24 mouse cellular contexts compared by ENCODE assay signal in the genomic region with DNA sequence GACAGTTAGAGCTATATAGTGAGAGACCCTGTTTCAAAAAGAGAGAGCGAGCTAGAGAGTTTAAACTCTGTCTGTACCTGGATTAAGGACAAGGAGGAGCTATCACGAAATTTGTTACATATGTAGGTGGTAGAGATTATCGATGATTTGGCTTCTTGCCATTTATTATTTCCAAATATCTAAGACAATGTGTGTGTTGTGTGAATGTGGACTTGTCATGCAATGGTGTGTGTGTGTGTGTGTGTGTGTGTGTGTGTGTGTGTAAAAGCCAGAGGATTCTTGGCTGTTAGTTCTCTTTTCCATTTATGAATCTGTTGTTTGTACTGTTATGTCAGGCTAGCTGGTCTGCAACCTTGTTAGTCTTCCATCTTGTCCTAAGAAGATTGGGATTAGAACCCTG. TPM values are rescaled to one million over a fixed set of nuclear protein-coding genes. Genes with fewer than 3 reads are reported as not detected.
DNase-seq lines count a peak whose midpoint lies in the region; ATAC-seq and TF ChIP-seq lines count a peak whose summit lies in the region.
"Had no signal": no experiment of that assay in that cellular context is flagged by ENCODE, and none has a peak within 500 bp of the region (broad histone marks: within the 10 kb centered on the region; RNA-seq: fewer than 3 reads in every experiment).

No protein-coding gene starts in this region.

- peaks cover 98% of the 10 kb centered on the region for H3K4me1 ChIP-seq in E14TG2a.4 (replicated peaks; ENCODE audit: low read depth, low read length)
- H3K4me1 ChIP-seq in ES-Bruce4 (ENCODE audit: control insufficient read depth, insufficient read depth, low read length), result peaks cover 4% of the 10 kb centered on the region
- H3K4me1 ChIP-seq in forebrain, embryonic 14.5 days (ENCODE audit: control insufficient read depth, insufficient read depth, low read length), result no peaks in the 10 kb centered on the region

- DNase-seq in heart, adult 11 months, result peak; percentile 58
- DNase-seq in heart, postnatal 25 days (ENCODE audit: low spot score), result no peak
- DNase-seq in fat pad, adult 2 months (ENCODE audit: extremely low read depth, low read depth, low spot score), result peak; percentile 65
- DNase-seq in thymus, postnatal 14 days, result no peak
- no peak for DNase-seq in layer of hippocampus, adult 18-20 months (ENCODE audit: low spot score in 2 of 2)
- no peak for DNase-seq in forebrain, embryonic 14.5 days (ENCODE audit: low spot score)
- DNase-seq: adrenal gland, adult 2 months; adrenal gland, adult 8-10 months; adrenal gland, postnatal 10 days; adrenal gland, postnatal 14 days; adrenal gland, postnatal 25 days; adrenal gland, postnatal 36 days; B cell, adult 2 months; cerebellum, adult 11 months; cerebellum, adult 11-12 months; cerebellum, adult 18-20 months; cerebellum, adult 2 months had no signal

- no peak overlapping the region for H3K9ac ChIP-seq in ES-Bruce4 (ENCODE audit: low read depth, poor library complexity, severe bottlenecking)
- H3K9ac ChIP-seq in forebrain, embryonic 14.5 days (ENCODE audit: low read length), result no peak overlapping the region

- intact Hi-C loops in heart, postnatal 25 days (cut with DNase I), result no loop called here

- H3K27me3 ChIP-seq in E14TG2a.4 (ENCODE audit: insufficient read depth, low read length), result no peaks in the 10 kb centered on the region
- no peaks in the 10 kb centered on the region for H3K27me3 ChIP-seq in ES-Bruce4 (ENCODE audit: control insufficient read depth, insufficient read depth, low read length, poor library complexity, severe bottlenecking)
- no peaks in the 10 kb centered on the region for H3K27me3 ChIP-seq in forebrain, embryonic 14.5 days (replicated peaks; ENCODE audit: control insufficient read depth, insufficient read depth, low read length)
- H3K27me3 ChIP-seq: CH12.LX, Patski had no signal

- no peak for TF ChIP-seq CTCF in E14TG2a.4 (conservative IDR thresholded peaks at IDR 0.05; ENCODE audit: low read length)
- no peak for TF ChIP-seq CTCF in ES-Bruce4 (IDR thresholded peaks at IDR 0.05; ENCODE audit: low read depth, low read length)

- H3K4me3 ChIP-seq in E14TG2a.4 (replicated peaks; ENCODE audit: low read length) (peak overlapping the region; percentile 37; the same call in 1 of the 2 replicates), ES-Bruce4 (ENCODE audit: low read depth, low read length) (no peak overlapping the region)
- no peak overlapping the region for H3K4me3 ChIP-seq in forebrain, embryonic 14.5 days (ENCODE audit: low read depth, low read length)

- H3K4me2 ChIP-seq in forebrain, embryonic 14.5 days (ENCODE audit: low read length), result no peak overlapping the region

- H3K27ac ChIP-seq in ES-Bruce4 (ENCODE audit: insufficient read depth, low read length), result peak overlapping the region; percentile 28; the same call in 1 of the 2 replicates
- H3K27ac ChIP-seq in forebrain, embryonic 14.5 days (ENCODE audit: low read depth, low read length), result no peak overlapping the region

- H3K9me3 ChIP-seq in E14TG2a.4 (ENCODE audit: low read length) (no peaks in the 10 kb centered on the region), ES-Bruce4 (replicated peaks; ENCODE audit: control insufficient read depth, insufficient read depth, low read length, poor library complexity, severe bottlenecking) (no peaks in the 10 kb centered on the region)
- H3K9me3 ChIP-seq in forebrain, embryonic 14.5 days (replicated peaks; ENCODE audit: control insufficient read depth, low read length), result no peaks in the 10 kb centered on the region
- H3K9me3 ChIP-seq: G1E had no signal

- no peak for TF ChIP-seq POLR2A in ES-Bruce4 (IDR thresholded peaks at IDR 0.05; ENCODE audit: insufficient read depth, low read length)

- no peak for ATAC-seq in forebrain, embryonic 14.5 days
- ATAC-seq: activated CD4-positive, CD25-positive, alpha-beta regulatory T cell, adult 4 months; CD4-positive, CD25-positive, alpha-beta regulatory T cell, adult 4 months; Patski had no signal

- 98% methylated on average over 3 of the region's 3 CpGs for WGBS in forebrain, embryonic 14.5 days

- no peak for TF ChIP-seq EP300 in ES-Bruce4 (IDR thresholded peaks at IDR 0.05; ENCODE audit: insufficient read depth, low read depth, low read length)

- H3K36me3 ChIP-seq in E14TG2a.4 (ENCODE audit: insufficient read depth, low read length), result peaks cover 97% of the 10 kb centered on the region
- H3K36me3 ChIP-seq in ES-Bruce4 (ENCODE audit: control insufficient read depth, insufficient read depth, low read length, poor library complexity, severe bottlenecking), result peaks cover 75% of the 10 kb centered on the region
- H3K36me3 ChIP-seq in forebrain, embryonic 14.5 days (ENCODE audit: control insufficient read depth, insufficient read depth, low read length), result peaks cover 64% of the 10 kb centered on the region

RNA-seq across cellular contexts. Expression of gene Pum1, which starts 15.0 kb away (rescaled TPM):
- total RNA-seq in heart, postnatal 25 days (2021), result 10 to 100 TPM; 56.6 to 62.0 TPM
- 111 and 125 TPM in 2 replicates for polyA plus RNA-seq in ES-Bruce4 (2011; ENCODE audit: insufficient read depth, insufficient read length, low read depth, missing spikeins)
- total RNA-seq in layer of hippocampus, adult 18-20 months (2021), result 100 to 1,000 TPM; 114 to 124 TPM
- 91.6 and 116 TPM in 2 replicates for polyA plus RNA-seq in forebrain, embryonic 14.5 days (2014; fragmentation: Nextera tagmentation; extraction: Ambion mirVana)

Comparison
In these comparisons a context has a peak if more than half of its experiments do, and no peak if none do; other contexts are left out.
1. DNase-seq: peak in heart, adult 11 months (single experiment) and fat pad, adult 2 months (single experiment); none in heart, postnatal 25 days (single experiment), thymus, postnatal 14 days (single experiment), layer of hippocampus, adult 18-20 months (0 of 2) and forebrain, embryonic 14.5 days (single experiment).